Mouse (Mus musculus) ovary, adult 18-20 months (tissue): ENCODE measurements around the gene Abcb8.

ENCODE experiments used
- DNase-seq: peaks from one replicate; pipeline ENCODE4 v3.0.0; 2022; ENCODE audit warnings: low spot score, mixed read lengths

The Abcb8 gene

DNA sequence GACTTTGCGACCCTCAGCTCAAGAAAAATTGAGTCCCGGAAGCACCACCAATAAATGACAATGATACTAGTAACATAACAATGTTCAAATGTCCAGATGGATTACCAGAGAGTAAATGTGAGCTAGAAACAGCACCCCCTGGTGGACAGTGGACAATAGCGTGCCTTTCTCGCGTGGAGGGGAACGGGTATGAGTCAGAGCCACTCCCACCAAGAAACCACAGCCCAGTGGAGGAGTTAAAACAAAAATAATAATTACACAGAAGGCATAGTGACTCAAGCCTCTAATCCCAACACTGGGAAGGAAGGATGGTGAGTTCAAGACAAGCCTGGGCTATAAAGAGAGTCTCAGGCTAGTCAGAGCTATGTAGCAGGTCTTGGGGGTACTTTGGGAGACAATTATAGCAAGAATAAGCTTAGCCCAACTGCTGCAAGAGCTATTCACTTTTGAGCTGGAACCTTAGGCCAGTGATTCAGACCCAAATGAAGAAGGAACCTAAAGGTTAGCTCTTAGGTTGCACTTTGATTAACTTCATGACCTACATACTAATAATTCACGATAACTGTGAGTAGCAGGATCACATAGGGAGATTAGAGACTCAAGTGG, at the start of gene Abcb8:
Gene Abcb8, plus strand, starts transcription at position 272 of the 606 bp plus-strand sequence.
- peak; percentile 63 for DNase-seq

DNA sequence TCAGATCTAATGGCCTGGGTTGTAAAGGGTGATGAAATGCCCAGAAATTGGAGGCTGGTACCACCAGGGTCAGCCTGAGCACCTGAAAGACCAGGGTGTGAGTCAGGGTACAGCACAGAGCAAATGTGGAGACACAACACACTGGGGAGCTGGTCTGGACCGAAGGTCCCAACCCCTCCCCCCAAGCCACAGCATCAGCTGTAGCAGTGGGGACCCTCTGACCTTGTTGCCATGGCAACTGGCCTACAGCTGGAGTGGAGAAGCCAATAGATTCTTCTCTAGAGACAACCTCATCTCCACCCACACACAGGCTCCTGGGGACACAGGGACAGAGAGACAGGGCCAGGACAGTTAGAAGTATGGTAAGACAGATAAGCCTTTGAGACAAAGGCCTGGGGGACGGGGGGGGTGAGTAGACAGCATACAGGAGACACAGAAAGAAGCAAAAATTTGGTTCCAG, 49.5 kb upstream of the Abcb8 start:
- DNase-seq = peak; percentile 68

DNA sequence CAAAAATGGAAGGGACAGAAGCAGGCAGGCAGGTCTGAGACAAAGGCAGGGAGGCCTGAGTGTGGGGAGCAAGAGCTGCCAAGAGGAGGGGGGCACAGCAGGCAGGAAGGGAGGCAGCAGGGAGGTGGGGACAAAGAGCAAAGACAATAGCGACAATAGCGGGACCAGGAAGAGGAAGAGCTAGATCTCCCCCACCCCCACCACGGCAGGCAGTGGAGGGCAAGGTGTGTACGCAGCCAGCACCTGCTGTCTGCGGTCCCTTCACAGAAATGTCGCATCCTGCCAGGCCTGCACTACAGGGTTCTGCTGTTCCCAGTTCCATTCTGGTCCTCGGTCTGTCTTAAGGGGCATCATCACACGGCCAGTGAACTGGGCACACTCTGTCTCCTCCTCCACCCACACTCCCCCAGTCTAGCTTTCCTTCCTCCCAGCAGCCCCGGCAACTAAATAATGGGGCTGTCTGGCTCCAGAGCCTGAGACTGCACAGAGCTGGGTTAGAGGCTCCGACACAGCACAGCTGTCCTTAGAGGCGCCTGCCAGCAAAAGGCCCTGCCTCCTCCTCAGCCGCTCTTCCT, 48.9 kb upstream of the Abcb8 start:
- no peak for DNase-seq

DNA sequence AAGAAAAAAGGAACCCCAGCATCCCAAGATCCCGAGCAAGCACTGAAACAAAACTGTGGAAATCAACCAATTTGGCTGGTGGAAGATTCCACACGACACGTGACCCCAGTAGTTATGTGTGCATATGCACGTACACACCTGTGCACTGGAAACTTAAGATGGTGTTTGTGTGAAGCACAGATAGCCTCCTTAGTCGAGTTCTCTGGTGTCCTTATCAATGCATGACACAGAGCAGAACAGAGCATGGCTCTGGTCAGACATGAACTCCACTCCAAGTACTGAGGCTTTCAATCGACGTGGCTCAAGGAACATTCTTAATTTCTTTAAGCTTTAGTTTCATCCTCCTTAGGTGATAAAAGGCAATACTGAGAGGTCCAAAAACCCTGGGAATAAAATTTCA, 47.1 kb upstream of the Abcb8 start:
- no peak for DNase-seq

DNA sequence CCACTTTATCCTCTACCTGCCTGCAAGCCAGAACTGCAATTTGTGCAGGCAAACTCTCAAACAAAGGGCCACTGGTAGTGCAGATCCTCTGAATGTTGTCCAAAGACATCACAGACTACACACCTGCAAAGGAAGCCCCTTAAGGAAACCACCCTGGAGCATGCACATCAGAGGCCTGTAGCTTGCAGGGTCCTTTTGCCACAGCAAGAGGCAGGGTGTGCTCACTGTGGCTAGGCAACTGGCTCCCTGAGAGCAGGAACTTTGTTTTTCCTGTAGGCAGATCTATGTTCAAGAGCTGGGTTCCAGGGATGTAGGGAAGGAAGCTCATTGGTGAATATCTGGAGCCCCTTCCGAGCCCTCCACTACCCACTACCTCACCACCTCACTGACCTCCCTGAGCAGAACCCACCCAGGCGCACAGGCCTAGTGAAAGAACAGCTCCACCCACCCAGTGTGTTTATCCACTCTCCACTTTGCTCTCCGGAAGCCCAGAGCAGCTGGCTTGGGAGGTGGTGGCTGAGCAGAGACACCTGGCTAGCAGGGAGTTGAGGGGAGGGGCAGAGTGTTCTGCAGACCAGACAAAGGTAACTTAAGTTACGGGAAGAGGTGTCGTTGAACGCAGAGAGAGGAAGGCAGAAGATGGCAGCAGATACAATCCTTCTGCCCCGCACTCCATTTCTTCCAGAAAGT, 46.1 kb upstream of the Abcb8 start:
- no peak for DNase-seq

DNA sequence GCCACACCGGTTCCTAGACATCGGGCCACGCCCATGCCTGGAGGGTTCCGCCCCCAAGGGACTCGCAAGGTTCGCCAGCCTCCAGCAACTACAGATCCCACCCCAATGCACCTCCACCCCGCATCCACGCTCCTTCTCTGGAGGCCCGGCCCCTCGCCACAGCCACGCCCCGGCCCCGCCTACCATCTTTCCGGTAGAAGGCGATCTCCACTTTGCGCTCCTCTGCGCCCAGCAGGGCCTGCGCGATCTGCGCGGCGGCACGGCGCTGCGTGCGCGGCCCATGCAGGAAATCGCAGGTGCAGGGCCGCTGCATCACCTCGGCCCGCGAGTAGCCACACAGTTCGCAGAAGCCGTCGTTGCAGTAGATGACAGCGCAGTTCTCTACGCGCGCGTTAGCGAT, 45.3 kb upstream of the Abcb8 start:
- peak; percentile 70 for DNase-seq

DNA sequence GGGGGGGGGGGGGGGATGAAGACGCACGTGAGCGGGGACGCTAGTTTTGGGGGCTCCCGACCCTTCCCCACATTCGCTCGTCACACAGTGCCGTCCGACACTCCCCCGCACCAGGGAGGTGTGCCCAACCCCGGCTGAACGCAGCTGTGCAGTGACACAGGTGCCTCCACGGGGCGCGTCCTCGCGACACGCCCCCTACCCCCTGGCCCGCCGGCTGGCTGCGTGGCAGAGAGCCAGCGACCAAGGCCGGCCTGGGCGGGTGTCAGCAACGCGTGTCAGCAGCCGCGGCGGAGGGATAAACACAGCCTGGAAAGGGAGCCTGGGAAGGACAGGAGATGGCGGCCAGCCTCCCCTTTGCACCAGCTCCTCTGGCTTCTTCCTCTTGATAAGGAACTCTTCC, 44.9 kb upstream of the Abcb8 start:
- DNase-seq = peak; percentile 72

DNA sequence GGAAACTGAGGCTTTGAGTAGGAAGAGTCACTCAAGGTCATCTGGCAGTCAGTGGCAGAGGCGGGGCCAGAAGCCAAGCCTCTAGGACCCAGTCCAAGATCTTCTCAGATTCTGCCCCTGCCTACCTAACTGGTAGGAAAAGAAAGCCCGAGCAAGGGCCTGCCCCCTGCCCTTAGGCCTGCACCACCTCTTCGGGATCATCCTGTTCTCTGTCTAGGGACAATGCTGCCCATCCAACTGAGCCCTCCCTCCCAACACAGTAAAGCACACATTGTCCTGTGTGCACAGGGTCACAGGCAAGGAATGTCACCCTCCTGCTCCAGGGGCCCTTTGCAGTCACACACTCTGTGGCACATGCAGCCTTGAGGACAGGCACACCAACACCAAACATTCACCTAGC, 43.4 kb upstream of the Abcb8 start:
- DNase-seq = no peak

DNA sequence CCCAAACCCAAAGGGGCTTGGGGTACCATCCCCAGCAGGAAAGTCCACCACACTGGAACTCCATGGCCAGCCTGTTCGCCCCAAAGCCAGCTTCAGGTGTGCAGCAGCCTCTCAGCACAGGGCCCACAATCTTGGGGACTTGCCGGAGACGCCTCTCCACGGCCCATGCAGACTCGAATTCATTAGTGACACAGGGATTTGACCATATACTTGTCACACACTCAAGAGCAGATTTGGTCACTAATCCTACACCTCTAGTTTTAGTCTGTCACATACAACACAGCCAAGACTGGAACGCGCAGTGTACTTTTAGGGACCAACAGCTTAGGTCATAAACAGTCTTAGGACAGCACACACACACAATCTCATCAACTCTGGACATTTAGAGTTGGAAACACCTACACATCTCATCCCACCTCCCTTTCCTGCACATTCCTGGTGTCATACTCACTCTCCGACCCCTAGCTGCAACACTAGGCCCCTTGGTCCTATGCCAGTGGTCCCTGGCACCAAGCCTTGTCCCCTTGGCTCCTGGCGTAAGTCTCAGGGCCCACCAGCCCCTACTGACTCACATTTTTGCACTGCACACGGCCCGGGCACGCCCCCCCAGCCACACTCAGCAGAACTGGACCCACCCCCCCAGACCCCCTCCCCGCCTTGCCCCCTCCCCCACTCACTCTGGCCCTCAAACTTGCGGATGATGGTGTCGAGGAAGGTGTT, 42.8 kb upstream of the Abcb8 start:
- DNase-seq = no peak

DNA sequence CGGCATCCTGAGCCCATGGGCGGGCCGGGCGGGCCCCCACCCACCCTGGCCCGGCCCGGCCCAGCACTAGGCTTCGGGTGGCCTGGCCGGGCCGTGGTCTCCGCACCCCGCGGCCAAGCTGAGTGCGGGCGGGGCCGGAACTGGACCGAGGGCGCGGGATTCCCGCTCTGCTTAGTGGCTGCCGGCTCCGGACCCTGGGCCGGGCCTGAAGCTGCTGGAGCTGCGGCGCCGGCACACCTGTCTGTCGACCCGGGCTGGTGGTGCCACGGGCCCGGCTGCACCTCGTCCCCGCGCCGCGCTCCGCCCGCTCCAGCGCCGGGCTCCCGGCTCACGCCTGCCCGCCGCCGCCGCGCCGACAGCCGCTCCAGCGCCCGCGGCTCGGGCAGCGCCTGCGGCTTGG, 42.2 kb upstream of the Abcb8 start, which contains the start of gene Kcnh2:
Gene Kcnh2, minus strand, starts transcription at position 327 of the 400 bp plus-strand sequence.
- no peak for DNase-seq

DNA sequence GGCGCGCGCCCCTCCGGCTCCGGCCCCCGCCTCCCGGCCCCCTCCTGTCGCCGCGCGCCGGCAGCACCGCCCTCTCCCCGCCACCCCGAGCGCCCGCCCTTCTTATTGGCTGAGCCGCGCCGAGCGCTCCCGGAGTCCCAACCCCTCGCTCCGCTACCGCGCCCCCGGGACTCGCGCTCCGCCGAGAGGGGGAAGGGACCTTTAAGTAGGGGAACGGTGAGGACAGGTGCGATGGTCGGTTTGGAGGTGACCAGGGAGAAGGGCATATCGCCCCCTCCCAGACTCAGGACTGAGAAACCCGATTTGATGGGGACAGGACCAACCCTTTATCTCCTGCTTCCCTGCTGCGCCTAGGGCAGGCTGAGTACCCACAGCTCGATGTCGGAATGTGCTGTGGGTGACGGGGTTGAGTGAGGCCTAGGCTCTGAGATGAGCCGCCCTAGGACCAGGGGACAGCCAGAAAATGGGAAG, 41.7 kb upstream of the Abcb8 start:
- peak; percentile 84 for DNase-seq

DNA sequence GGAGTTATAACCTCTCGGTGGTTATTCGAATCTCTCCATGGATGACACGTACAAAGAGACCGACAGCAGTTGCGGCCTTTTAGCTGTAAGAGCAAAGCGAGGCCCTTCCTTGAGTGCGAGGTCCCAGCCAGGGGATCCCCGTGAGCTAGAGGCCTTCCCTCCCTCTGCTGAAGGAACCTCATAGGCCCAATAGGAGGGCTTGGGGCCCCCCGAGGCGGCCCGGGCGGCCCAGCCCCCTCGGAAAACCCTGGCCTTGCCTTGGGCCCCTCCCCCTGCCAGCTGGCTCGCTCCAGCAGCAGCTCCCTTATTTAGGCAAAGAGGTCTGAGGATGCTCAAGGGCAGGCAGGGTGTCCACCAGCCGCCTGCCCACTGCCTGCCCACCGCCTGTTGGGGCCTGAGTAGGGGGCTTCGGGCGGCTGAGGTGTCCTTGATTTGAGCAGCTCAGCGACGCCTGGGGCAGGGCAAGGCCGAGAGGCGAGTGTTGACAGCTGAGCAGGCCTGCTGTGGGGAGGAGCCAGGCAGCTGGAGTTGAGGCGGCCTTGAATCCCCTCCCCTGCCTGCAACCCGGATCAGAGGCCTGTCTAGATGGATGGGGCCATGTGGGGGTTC, 41.1 kb upstream of the Abcb8 start:
- DNase-seq = peak; percentile 86

DNA sequence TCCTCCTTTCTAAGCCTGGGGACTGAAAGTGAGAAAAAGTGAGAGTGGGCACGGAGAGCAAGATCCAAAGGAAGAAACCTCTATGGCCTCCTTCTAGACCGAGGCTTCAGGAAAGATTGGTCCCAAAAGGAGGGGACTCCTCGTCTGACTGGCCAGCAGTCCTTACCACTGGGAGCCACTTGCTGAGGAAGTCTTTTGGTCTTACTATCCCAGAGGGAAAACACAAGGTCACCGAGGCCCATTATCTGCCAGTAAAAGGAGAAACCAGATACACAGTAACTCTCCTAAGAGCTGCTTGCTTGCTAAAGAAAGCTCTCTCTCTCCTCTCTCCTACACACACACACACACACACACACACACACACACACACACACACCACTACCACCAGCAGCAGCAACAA, 40.1 kb upstream of the Abcb8 start:
- peak; percentile 63 for DNase-seq

DNA sequence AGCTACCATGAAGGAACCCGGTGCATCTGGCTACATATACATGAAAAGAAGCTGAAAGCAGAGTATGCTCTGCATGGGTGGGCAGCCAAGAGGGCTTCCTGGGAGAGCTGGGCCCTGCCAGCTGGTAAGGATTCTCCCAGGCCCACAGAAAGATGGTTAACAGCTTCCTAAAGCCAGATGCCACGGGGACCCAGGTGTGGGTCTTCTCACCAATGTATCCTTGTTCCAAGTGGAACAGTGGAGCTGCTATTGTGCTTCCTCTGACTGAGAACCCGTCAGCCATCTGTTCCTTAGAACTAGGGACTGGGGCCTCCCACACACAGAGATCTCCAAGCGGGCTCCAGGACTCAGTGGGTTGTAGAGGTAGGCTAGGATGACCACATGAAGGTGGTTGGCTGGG, 36.7 kb upstream of the Abcb8 start:
- DNase-seq = no peak

DNA sequence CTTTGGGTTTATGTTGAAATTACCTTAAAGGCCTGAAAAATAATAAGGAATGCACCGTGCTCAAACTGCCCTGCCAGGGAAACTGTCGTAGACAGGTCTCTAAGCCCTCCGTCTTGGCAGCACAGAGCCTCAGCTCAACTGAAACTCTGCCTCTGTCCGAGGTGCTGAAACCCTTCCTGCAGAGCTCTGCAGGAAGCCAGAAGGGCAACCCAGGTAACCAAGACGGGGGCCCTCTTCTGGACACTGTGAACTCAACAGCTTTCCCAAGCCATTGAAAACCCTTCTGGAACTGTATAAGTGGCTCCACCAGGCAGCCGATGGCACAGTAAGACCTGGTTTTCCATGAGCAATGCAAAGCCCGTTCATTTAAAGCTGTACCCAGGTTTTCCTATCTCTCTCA, 36.0 kb upstream of the Abcb8 start:
- peak; percentile 66 for DNase-seq

DNA sequence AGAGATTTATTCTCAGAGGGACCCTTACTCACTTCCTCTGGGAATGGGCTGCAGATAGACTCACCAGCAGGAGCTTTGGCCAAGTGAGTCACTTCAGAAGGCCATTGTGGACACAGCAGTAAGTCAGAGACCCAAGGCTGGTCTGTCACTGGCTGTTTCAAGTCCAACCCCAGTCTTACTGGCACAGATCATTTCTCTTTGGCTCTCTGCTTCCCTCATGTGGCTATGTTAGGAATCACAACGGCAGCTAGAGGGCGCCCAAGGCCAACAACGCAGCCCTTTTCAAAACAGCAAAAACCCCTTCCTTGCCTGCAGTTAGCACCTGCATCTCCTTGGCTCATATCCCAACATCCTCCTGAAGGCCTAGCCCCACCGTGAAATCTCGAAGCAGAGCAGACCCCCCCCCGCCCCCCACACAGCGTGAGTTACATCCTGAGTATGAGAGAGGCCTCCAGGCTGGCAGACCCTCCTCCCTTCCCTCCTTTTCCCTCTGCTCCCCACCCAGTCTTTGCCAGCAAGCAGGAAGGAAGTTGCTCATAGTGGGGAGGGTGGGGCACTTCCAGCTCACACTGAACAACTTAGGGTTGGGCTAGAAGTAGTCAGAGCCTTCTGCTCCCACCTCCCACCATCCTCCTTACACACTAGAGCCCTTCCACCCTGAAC, 32.5 kb upstream of the Abcb8 start:
- DNase-seq = no peak

DNA sequence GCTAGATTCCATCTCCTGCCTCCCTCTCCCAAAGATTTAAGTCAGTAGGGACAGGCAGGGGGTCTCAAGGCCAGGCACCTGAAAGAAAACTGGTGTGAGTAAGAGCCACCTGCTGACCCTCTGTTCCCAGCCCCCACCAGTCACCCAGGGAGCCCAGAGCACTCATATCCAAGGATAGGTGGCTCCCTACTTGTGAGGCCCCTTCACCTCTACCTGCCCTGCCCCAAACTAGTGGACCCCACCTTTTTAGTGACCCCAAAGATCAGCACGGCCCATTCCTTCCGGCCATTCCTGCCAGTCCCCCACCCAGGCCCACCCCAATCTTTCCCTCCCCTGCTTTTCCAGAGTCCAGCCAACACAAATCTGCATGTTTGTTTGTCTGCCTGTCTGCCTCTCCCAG, 30.0 kb upstream of the Abcb8 start:
- DNase-seq = no peak

DNA sequence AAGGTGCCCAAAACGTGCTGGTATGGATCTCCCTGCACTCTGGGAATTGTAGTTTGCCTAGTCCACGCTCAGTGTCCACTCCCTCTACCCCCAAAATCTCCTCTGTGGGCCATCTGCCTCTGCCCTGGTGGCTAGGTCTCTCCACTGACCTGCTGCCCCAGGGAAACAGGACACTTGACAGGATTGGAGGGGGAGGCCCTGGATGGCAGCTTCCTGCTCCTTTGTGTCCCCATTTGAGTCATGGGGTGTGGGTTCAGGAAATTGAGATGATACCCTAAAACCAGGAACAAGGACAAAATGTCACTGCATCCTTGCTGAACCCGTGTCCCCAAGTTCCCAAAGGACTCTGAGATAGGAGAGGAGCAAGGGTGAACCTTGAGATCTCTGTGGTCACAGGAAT, 29.4 kb upstream of the Abcb8 start:
- DNase-seq = no peak

DNA sequence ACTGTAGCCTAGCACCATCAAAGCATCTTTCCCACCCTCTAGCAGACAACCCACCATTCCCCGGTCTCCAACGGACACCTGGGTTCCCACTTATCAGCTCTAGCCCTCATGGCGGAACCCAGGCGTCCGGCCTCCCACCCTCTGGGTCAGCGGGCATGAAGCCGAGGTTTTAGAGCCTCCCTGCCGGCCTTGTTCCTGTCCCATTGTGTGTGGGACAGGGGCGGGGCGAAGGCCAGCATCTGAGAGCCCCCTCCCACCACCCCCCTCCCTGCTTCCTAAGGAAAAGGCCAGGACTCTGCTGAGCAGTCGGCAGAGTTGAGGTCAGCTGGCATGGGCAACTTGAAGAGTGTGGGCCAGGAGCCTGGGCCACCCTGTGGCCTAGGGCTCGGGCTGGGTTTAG, 29.0 kb upstream of the Abcb8 start, which contains the start of gene Nos3:
Gene Nos3, plus strand, starts transcription at position 303 of the 400 bp plus-strand sequence.
- DNase-seq = no peak

DNA sequence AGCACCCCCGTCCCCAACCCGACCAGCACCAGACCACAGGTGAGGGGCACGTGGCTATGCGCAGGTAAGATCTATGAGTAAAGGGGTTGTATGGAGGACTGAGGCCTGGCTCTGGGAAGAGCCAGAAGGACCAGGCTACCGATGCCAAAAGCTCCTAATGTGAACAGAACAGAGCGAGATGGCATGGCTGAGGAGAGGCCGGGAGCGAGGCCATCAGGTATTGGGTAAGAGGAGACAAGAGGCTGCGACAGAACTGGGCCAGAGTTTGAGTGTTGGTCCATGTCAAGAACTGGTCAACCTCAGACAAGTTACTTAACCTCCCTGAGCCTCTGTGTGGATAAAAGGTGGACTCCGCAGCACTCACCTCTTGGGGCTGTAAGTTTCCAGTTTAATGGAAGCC, 28.5 kb upstream of the Abcb8 start:
- no peak for DNase-seq

DNA sequence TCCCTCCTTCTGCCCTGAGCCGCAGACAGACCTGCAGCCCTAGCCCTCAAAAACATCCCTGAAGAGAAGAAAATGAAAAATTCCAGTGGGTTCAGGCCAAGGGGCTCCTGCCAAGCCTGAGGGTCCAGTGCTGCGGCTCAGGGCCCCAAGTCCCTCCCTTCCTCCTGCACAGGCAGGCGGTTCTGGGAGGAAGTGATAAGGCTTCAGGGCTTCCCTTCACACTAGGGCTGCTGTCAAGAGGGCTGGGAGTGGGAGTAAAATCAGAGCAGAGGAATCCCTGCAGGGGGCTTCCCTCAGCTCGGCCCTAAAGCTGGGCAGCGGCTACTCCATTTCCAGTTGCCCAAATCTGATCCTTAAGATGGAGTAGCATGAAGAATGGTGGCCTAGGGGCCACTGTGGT, 27.9 kb upstream of the Abcb8 start:
- DNase-seq = no peak

DNA sequence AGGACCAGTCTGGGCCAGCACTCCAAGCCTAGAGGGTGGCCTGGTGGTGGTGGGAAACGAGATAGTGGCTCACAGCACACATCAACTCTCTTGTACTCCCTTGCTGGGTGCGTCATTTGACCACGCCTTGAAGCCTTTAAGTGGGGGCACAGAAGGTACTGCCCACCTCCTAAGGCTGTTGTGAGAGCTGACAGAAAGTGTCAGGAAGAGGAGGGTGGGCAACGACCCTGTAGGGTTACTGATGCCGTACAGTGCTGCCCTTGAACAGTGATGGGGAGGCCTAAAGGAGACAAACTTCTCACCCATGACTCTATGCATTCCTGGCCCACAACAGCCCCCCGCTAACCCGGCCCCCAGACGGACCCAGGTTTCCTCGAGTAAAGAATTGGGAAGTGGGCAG, 27.0 kb upstream of the Abcb8 start:
- DNase-seq = no peak
